Mouse (Mus musculus) intestine, embryonic 14.5 days (tissue): Measurements from ENCODE around the gene Gar1. TPM values are rescaled to one million over a fixed set of nuclear protein-coding genes. Genes with fewer than 3 reads are reported as not detected.

ENCODE experiments used
- ATAC-seq: fragments of 200-750 bp; cut with Nextera tagmentation; replicated peaks from 2 replicates; pipeline ENCODE4 v1.8.0; 2017; ENCODE audit warnings: low read depth, moderate number of reproducible peaks, moderate TSS enrichment, moderate library complexity; ENCODE audit not compliant: low FRiP score, low TSS enrichment
- DNase-seq: peaks from one replicate; pipeline ENCODE4 v3.0.0-alpha.2; 2018; ENCODE audit warnings: low spot score
- H3K27ac ChIP-seq: fragments of 300-500 bp; sonication (generic); 2 replicates; pipeline ENCODE4 v1.5.1; 2014; ENCODE audit warnings: low read depth, mild to moderate bottlenecking, control low read depth
- H3K27me3 ChIP-seq: fragments of 300-500 bp; sonication (generic); replicated peaks from 2 replicates; pipeline ENCODE4 v1.6.1; 2014; ENCODE audit warnings: low read length, control low read depth; ENCODE audit not compliant: control insufficient read depth, insufficient read depth
- H3K36me3 ChIP-seq: fragments of 300-500 bp; sonication (generic); 2 replicates; pipeline ENCODE4 v1.6.1; 2014; ENCODE audit warnings: low read length, control low read depth; ENCODE audit not compliant: control insufficient read depth, insufficient read depth
- H3K4me1 ChIP-seq: fragments of 300-500 bp; sonication (generic); replicated peaks from 2 replicates; pipeline ENCODE4 v1.6.1; 2014; ENCODE audit warnings: low read length, control low read depth, mixed read lengths; ENCODE audit not compliant: control insufficient read depth, insufficient read depth
- H3K4me2 ChIP-seq: fragments of 300-500 bp; sonication (generic); 2 replicates; pipeline ENCODE4 v1.6.1; 2014; ENCODE audit warnings: low read length
- H3K4me3 ChIP-seq: fragments of 300-500 bp; sonication (generic); 2 replicates; pipeline ENCODE4 v1.5.1; 2014; ENCODE audit warnings: low read depth, low read length, control low read depth, mixed read lengths
- H3K9ac ChIP-seq: fragments of 300-500 bp; sonication (generic); 2 replicates; pipeline ENCODE4 v1.6.1; 2014; ENCODE audit warnings: mild to moderate bottlenecking, low read length
- H3K9me3 ChIP-seq: fragments of 300-500 bp; sonication (generic); 2 replicates; pipeline ENCODE4 v1.6.1; 2016; ENCODE audit warnings: low read length, control low read depth; ENCODE audit not compliant: control insufficient read depth
- WGBS: fragments of 180-500 bp; shearing (Covaris S2); extraction: QIAGEN DNeasy Blood & Tissue Kit; methylation state at CpG from one replicate; pipeline ENCODE4 v1.1.7; 2014; 5-methylcytosine and 5-hydroxymethylcytosine counted together
- polyA plus RNA-seq: library from polyadenylated mRNA; unstranded; fragments of >200 nt; fragmentation: Nextera tagmentation; extraction: Ambion mirVana; gene quantifications from 2 replicates; pipeline ENCODE4 v1.2.1, GENCODE M21; 2014

The Gar1 gene
- polyA plus RNA-seq, 1 experiment from 2014 or later: 45.0 TPM

DNA sequence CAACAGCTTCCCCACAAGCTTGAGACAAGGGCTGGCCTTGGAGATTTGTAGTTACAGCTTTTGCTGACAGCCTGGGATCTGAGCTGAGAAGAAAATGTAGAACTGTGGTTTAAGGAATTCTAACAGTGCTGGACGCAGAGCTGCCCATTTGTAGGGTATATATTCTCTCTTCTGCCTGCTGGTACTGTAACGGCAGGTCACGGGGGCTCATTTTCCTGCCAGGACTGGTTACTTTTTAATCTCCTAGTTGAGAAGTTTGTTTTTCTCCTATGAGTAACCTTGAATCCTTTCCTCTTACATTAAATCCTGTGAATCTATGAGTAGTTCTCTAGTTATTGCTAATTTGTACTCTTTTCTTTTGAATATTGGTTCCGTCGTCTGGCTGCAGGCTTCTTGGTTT is 37.4 kb downstream of the Gar1 start:
- no peaks in the 10 kb centered on the region for H3K27me3 ChIP-seq
- DNase-seq (no peak), ATAC-seq (no peak)
- no peak overlapping the region for H3K4me2 ChIP-seq
- no peak overlapping the region for H3K27ac ChIP-seq
- H3K9me3 ChIP-seq: no peaks in the 10 kb centered on the region
- 88% methylated on average over 5 of the region's 5 CpGs for WGBS
- H3K4me3 ChIP-seq: no peak overlapping the region
- no peaks in the 10 kb centered on the region for H3K4me1 ChIP-seq
- H3K9ac ChIP-seq: no peak overlapping the region
- H3K36me3 ChIP-seq: no peaks in the 10 kb centered on the region

- ATAC-seq (no peak), DNase-seq (no peak)
- H3K4me2 ChIP-seq: no peak overlapping the region
- H3K9ac ChIP-seq: no peak overlapping the region
- no peak overlapping the region for H3K27ac ChIP-seq
- no peak overlapping the region for H3K4me3 ChIP-seq
- H3K27me3 ChIP-seq: peaks cover 3% of the 10 kb centered on the region; the same call in 1 of the 2 replicates
- 91% methylated on average over 3 of the region's 3 CpGs for WGBS
- no peaks in the 10 kb centered on the region for H3K4me1 ChIP-seq
- no peaks in the 10 kb centered on the region for H3K36me3 ChIP-seq
- H3K9me3 ChIP-seq: no peaks in the 10 kb centered on the region
These were observed 48.5 kb downstream of the Gar1 start for GRCm38 (mm10) chr3:129782746-129783145.

DNA sequence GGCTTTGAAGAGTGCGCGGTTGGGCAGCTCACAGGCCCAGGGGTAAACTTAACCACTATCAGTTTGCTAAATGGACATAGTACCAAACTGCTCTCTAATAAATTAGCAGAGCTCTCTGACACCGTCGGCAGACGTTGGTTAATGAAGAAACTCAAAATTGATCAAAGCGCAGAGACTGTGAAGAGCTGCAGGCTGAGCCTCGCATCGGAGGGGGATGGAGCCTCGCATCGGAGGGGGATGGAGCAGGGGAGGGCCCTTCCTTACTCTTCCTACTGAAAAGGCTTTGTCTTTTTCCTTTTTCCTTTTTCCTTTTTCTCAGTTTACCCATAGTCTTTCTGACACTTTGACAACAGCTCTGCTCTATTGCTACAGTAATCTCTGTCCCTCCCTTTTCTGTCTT is 49.8 kb downstream of the Gar1 start:
- Histone ChIP-seq H3K9ac (no peak overlapping the region), H3K9me3 (no peaks in the 10 kb centered on the region), H3K36me3 (no peaks in the 10 kb centered on the region), H3K4me1 (no peaks in the 10 kb centered on the region), H3K4me3 (no peak overlapping the region), H3K27ac (no peak overlapping the region), H3K27me3 (peaks cover 3% of the 10 kb centered on the region; the same call in 1 of the 2 replicates), H3K4me2 (no peak overlapping the region)
- WGBS: 51% methylated on average over 10 of the region's 10 CpGs
- ATAC-seq (no peak), DNase-seq (no peak)

Other genes starting within 250 kb of the Gar1 start
- 1.8 and 2.0 TPM in 2 replicates for gene Egf, start 76.1 kb downstream of the Gar1 start, polyA plus RNA-seq
- gene Lrit3, start 27.4 kb downstream of the Gar1 start, polyA plus RNA-seq: not detected in 2 replicates
- 0.08 TPM in 1 of 2 replicates, not detected in the other for gene Rrh, start 8.8 kb downstream of the Gar1 start, polyA plus RNA-seq
- gene Cfi, start 4.5 kb upstream of the Gar1 start, polyA plus RNA-seq: 30.0 and 34.5 TPM in 2 replicates
- 62.4 and 67.0 TPM in 2 replicates for gene Pla2g12a, start 47.2 kb upstream of the Gar1 start, polyA plus RNA-seq
- 114 and 122 TPM in 2 replicates for gene Casp6, start 70.0 kb upstream of the Gar1 start, polyA plus RNA-seq
- 1.7 and 2.7 TPM in 2 replicates for gene Mcub, start 138.8 kb upstream of the Gar1 start, polyA plus RNA-seq
- gene Sec24b, start 230.2 kb upstream of the Gar1 start, polyA plus RNA-seq: 39.1 and 42.1 TPM in 2 replicates